Mouse (Mus musculus) olfactory bulb, adult 2 months (tissue): ENCODE measurements at regions not wholly inside any gene's neighbourhood (a gene's known extent, or its start where the extent isn't known, plus 50 kb on each side); places are given as distances from the start of the nearest gene placed in this dataset.

ENCODE experiments used
- H3K27ac ChIP-seq: fragments of 200-500 bp; 2 replicates; pipeline ENCODE4 v1.5.1; 2012; ENCODE audit warnings: low read depth, low read length; ENCODE audit not compliant: insufficient read depth
- H3K4me1 ChIP-seq: fragments of 200-500 bp; 2 replicates; pipeline ENCODE4 v1.6.1; 2012; ENCODE audit warnings: low read length; ENCODE audit not compliant: control insufficient read depth, insufficient read depth
- H3K4me3 ChIP-seq: fragments of 200-500 bp; 2 replicates; pipeline ENCODE4 v1.5.1; 2012; ENCODE audit warnings: mild to moderate bottlenecking, low read depth, low read length, moderate library complexity; ENCODE audit not compliant: insufficient read depth
- CTCF ChIP-seq: fragments of 200-500 bp; IDR thresholded peaks from 2 replicates; pipeline ENCODE4 v1.5.1; 2012; ENCODE audit warnings: low read depth, mild to moderate bottlenecking, low read length, moderate library complexity; ENCODE audit not compliant: insufficient read depth
- POLR2A ChIP-seq: fragments of 200-500 bp; IDR thresholded peaks from 2 replicates; pipeline ENCODE4 v1.6.1; 2012; ENCODE audit warnings: mild to moderate bottlenecking, low read depth, low read length, moderate library complexity; ENCODE audit not compliant: insufficient read depth
- WGBS: fragments of 180-500 bp; shearing (Covaris S2); methylation state at CpG from one replicate; pipeline ENCODE4 v1.1.7; 2018; 5-methylcytosine and 5-hydroxymethylcytosine counted together

- H3K4me1 ChIP-seq = no peaks in the 10 kb centered on the region
- H3K4me3 ChIP-seq = no peak overlapping the region
- no peak overlapping the region for H3K27ac ChIP-seq
- TF ChIP-seq CTCF (no peak), POLR2A (no peak)
- WGBS = 91% methylated on average over 7 of the region's 7 CpGs
Measured at GRCm38 (mm10) chr10:98831488-98831887, 82.7 kb upstream of the Atp2b1 start.

GRCm38 (mm10) chr10:98837289-98838181 is 76.7 kb upstream of the Atp2b1 start:
- H3K27ac ChIP-seq = no peak overlapping the region
- TF ChIP-seq CTCF (no peak), POLR2A (no peak)
- H3K4me1 ChIP-seq = no peaks in the 10 kb centered on the region
- no peak overlapping the region for H3K4me3 ChIP-seq
- 79% methylated on average over 16 of the region's 16 CpGs for WGBS

DNA sequence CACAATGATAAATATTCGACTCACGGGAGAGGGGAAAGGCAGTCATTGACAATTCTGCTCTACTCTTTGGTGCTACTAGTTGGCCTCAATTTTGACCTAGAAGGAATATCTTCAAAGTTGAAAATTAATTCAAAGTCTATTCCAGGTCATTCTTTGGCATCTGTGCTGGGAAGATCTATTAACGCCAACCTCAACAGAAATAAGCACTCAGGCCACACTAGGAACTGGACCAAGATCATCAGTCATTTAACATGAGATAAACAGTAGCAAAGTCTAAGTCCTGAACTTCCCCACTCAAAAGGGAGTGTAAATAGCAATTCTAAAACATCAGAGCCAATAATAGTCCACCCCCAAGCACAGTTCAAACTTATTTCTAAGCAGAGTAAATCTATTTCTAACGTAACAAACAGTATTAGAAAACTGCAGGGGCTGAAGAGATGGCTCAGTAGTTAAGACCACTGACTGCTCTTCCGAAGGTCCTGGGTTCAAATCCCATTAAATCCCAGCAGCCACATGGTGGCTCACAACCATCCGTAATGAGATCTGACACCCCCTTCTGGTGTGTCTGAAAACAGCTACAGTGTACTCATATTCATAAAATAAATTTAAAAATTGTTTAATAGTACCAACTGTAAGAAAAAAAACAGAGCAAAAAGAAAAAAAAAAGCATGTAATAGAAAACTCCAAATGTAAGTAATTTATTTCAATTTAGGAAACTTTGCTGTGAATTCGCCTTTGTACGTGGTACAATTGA is 75.1 kb upstream of the Atp2b1 start:
- WGBS = 86% methylated on average over 8 of the region's 8 CpGs
- TF ChIP-seq CTCF (no peak), POLR2A (no peak)
- H3K27ac ChIP-seq = no peak overlapping the region
- no peak overlapping the region for H3K4me3 ChIP-seq
- H3K4me1 ChIP-seq = no peaks in the 10 kb centered on the region

DNA sequence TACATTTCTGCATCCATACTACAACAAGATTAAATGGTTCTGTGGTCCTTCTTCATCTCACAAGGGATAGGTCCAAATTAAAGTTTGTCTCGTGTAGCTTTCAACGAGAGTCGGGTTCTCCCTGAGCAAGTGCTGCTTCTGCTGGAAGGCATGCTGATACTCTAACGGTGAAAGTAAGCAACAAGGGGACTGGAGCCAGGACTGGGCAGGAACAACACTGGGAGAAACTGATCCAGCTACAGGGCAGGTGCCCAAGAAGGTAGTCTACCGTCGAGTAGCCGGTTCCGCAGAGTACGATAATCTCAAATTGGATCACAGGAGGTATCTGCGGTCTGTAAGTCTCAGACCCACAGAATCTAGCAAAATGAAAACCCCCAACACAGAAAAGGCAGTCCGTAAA is 74.2 kb upstream of the Atp2b1 start:
- Histone ChIP-seq H3K27ac (no peak overlapping the region), H3K4me1 (no peaks in the 10 kb centered on the region), H3K4me3 (no peak overlapping the region)
- 94% methylated on average over 11 of the region's 11 CpGs for WGBS
- TF ChIP-seq POLR2A (no peak), CTCF (no peak)

DNA sequence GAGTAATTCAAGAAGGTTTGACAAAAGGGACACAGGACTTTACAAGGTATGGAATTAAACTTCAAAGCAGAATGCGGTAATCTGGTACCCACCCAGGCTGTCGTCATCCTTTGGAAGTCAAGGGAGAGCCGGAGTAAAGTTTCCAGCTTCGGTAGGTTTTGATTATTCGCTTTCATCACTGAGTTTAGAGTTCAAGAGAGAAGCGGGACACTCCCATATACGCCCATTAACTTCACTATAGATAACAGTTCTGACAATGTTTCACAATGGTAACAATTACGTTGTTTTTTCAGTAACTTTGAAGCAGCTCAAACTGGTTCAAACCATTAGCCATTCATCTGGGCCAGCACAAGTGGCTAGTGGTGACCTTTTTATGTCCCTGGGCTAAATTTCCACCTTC is 73.8 kb upstream of the Atp2b1 start:
- WGBS = 96% methylated on average over 8 of the region's 8 CpGs
- Histone ChIP-seq H3K27ac (no peak overlapping the region), H3K4me1 (no peaks in the 10 kb centered on the region), H3K4me3 (no peak overlapping the region)
- TF ChIP-seq POLR2A = no peak
- TF ChIP-seq CTCF = no peak

DNA sequence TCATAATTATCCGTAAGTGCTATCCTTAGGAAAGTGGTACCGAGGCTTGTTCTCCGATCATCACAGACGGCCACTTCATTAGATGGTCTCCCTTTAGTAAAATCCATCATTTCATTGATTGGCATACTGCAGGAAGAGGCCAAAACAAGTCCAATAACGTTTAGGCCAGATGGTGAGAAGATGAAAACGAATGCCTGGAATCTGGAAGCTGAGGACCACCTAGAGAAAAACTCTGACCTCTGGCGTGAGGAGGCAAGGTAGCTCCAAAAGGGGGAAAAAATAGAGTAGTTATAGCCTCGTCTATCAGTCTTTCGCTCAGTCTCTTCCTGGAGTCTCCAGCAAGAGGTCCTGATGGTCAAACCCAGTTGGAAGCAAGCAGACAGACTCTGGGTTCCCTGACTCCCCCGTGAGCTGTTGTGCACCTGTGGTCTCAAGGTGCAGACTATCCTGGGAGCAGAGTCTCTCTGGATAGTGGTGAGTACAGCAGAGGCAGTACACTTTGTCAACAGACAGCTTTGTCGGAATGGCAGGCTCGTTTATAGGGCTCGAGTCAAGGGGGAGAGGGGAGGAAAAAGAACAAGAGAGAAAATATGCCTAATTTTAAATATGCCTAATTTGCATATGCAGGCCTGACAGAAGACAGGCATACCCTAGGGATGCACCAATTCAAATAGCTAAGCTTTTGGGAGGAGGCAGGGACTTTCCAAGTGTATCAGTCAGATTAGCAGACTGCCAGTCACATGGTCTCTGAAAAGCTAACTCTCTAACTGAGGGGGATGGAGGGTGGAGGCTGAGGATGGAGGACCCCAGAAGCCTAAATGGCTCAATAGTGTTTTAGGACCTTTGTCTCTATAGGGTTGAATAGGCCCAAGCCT is 73.0 kb upstream of the Atp2b1 start:
- 91% methylated on average over 13 of the region's 13 CpGs for WGBS
- Histone ChIP-seq H3K4me1 (no peaks in the 10 kb centered on the region), H3K4me3 (no peak overlapping the region), H3K27ac (no peak overlapping the region)
- TF ChIP-seq POLR2A (no peak), CTCF (no peak)

- Histone ChIP-seq H3K4me3 (no peak overlapping the region), H3K4me1 (no peaks in the 10 kb centered on the region), H3K27ac (no peak overlapping the region)
- TF ChIP-seq CTCF (no peak), POLR2A (no peak)
- 80% methylated on average over 3 of the region's 3 CpGs for WGBS
Measured at GRCm38 (mm10) chr10:98841860-98842259, 72.3 kb upstream of the Atp2b1 start.

GRCm38 (mm10) chr10:98842721-98843120 is 71.5 kb upstream of the Atp2b1 start:
- no peaks in the 10 kb centered on the region for H3K4me1 ChIP-seq
- WGBS = 83% methylated on average over 1 of the region's 1 CpGs
- TF ChIP-seq POLR2A = no peak
- TF ChIP-seq CTCF = no peak
- no peak overlapping the region for H3K27ac ChIP-seq
- H3K4me3 ChIP-seq = no peak overlapping the region

GRCm38 (mm10) chr10:98849851-98850250 is 64.4 kb upstream of the Atp2b1 start:
- no peaks in the 10 kb centered on the region for H3K4me1 ChIP-seq
- no peak overlapping the region for H3K27ac ChIP-seq
- TF ChIP-seq CTCF (no peak), POLR2A (no peak)
- no peak overlapping the region for H3K4me3 ChIP-seq
- 80% methylated on average over 3 of the region's 3 CpGs for WGBS
